Mouse (Mus musculus) midbrain, embryonic 14.5 days (tissue): ENCODE measurements around the gene Ahdc1. TPM values are rescaled to one million over a fixed set of nuclear protein-coding genes. Genes with fewer than 3 reads are reported as not detected.

Experiments used
- ATAC-seq: fragments of 200-750 bp; cut with Nextera tagmentation; 2 replicates; pipeline ENCODE4 v1.8.0; 2017; ENCODE audit warnings: moderate number of reproducible peaks, moderate library complexity; ENCODE audit not compliant: low FRiP score, low TSS enrichment
- DNase-seq: peaks from one replicate; pipeline ENCODE4 v3.0.0-alpha.2; 2015
- H3K27ac ChIP-seq: fragments of 300-500 bp; sonication (generic); replicated peaks from 2 replicates; pipeline ENCODE4 v1.5.1; 2014; ENCODE audit warnings: mild to moderate bottlenecking, low read depth, low read length, moderate library complexity
- H3K27me3 ChIP-seq: fragments of 300-500 bp; sonication (generic); 2 replicates; pipeline ENCODE4 v1.6.1; 2014; ENCODE audit warnings: low read length, control low read depth, mixed read lengths; ENCODE audit not compliant: control insufficient read depth, insufficient read depth
- H3K36me3 ChIP-seq: fragments of 300-500 bp; sonication (generic); 2 replicates; pipeline ENCODE4 v1.6.1; 2014; ENCODE audit warnings: low read length, control low read depth; ENCODE audit not compliant: control insufficient read depth, insufficient read depth
- H3K4me1 ChIP-seq: fragments of 300-500 bp; sonication (generic); 2 replicates; pipeline ENCODE4 v1.6.1; 2014; ENCODE audit warnings: mild to moderate bottlenecking, antibody characterized with exemption, low read length, control low read depth; ENCODE audit not compliant: control insufficient read depth, insufficient read depth
- H3K4me2 ChIP-seq: fragments of 300-500 bp; sonication (generic); 2 replicates; pipeline ENCODE4 v1.6.1; 2014; ENCODE audit warnings: mild to moderate bottlenecking, low read length, moderate library complexity
- H3K4me3 ChIP-seq: fragments of 300-500 bp; sonication (generic); replicated peaks from 2 replicates; pipeline ENCODE4 v1.5.1; 2014; ENCODE audit warnings: low read depth, low read length
- H3K9ac ChIP-seq: fragments of 300-500 bp; sonication (generic); replicated peaks from 2 replicates; pipeline ENCODE4 v1.6.1; 2014; ENCODE audit warnings: mild to moderate bottlenecking, low read length, moderate library complexity
- H3K9me3 ChIP-seq: fragments of 300-500 bp; sonication (generic); 2 replicates; pipeline ENCODE4 v1.6.1; 2016; ENCODE audit warnings: low read length, control low read depth, mixed read lengths; ENCODE audit not compliant: control insufficient read depth
- WGBS: fragments of 180-500 bp; shearing (Covaris S2); extraction: QIAGEN DNeasy Blood & Tissue Kit; methylation state at CpG from one replicate; pipeline ENCODE4 v1.1.7; 2014; 5-methylcytosine and 5-hydroxymethylcytosine counted together
- polyA plus RNA-seq: library from polyadenylated mRNA; unstranded; fragments of >200 nt; fragmentation: Nextera tagmentation; extraction: Ambion mirVana; gene quantifications from 2 replicates; pipeline ENCODE4 v1.2.1, GENCODE M21; 2014

Gene Ahdc1
- polyA plus RNA-seq, 1 experiment from 2014 or later, result 13.0 TPM

DNA sequence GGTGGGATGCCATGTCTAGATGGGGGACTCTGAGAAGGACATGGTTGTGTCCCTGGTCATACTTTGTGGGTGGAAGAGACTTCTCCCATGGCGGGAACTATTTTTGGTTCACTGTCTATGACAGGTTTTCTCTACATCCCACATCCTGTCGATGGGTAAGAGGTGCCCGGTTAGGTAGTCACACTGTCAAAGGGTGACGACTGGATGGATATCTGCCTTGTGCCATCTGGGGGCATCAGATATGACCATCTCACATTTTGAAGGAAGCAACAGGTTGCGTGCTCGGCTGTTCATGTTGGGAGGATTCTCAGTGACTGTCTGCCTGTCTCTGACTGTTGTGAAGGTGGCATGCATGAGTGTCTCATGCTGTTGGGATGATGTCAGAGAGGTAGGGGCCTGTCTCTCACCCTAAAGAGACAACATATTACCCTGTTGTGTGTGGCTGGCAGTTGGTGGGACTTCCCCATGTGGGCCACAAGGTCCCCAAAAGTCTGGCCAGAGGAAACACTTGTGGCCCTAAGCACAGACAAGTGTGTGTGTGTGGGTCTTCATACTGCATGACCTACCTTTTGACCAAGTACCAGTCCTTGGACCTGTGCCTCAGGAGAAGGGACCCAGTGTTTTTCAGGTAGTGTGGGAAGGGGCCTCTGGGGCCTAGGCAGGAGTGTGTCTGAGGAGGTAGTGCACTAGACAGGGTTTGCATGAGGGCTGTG is 39.9 kb downstream of the Ahdc1 start:
- Histone ChIP-seq H3K4me1 (peaks cover 73% of the 10 kb centered on the region), H3K4me2 (no peak overlapping the region), H3K36me3 (peaks cover 9% of the 10 kb centered on the region), H3K4me3 (no peak overlapping the region), H3K9me3 (no peaks in the 10 kb centered on the region), H3K27me3 (no peaks in the 10 kb centered on the region), H3K9ac (no peak overlapping the region; the same call in 1 of the 2 replicates), H3K27ac (peak overlapping the region; percentile 68)
- ATAC-seq (no peak), DNase-seq (no peak)
- WGBS, result 95% methylated on average over 6 of the region's 6 CpGs

- H3K27ac ChIP-seq, result peak overlapping the region; percentile 68
- peaks cover 9% of the 10 kb centered on the region for H3K36me3 ChIP-seq
- DNase-seq, result no peak
- no peaks in the 10 kb centered on the region for H3K9me3 ChIP-seq
- peaks cover 73% of the 10 kb centered on the region for H3K4me1 ChIP-seq
- H3K4me2 ChIP-seq, result 0 out of 2 replicates have a peak overlapping the region, but pooled peaks have one; percentile 1
- ATAC-seq, result no peak
- no peak overlapping the region for H3K4me3 ChIP-seq
- H3K27me3 ChIP-seq, result no peaks in the 10 kb centered on the region
- no peak overlapping the region; the same call in 1 of the 2 replicates for H3K9ac ChIP-seq
- WGBS, result 45% methylated on average over 14 of the region's 14 CpGs
Measured at GRCm38 (mm10) chr4:133051550-133051865, 40.4 kb downstream of the Ahdc1 start.

DNA sequence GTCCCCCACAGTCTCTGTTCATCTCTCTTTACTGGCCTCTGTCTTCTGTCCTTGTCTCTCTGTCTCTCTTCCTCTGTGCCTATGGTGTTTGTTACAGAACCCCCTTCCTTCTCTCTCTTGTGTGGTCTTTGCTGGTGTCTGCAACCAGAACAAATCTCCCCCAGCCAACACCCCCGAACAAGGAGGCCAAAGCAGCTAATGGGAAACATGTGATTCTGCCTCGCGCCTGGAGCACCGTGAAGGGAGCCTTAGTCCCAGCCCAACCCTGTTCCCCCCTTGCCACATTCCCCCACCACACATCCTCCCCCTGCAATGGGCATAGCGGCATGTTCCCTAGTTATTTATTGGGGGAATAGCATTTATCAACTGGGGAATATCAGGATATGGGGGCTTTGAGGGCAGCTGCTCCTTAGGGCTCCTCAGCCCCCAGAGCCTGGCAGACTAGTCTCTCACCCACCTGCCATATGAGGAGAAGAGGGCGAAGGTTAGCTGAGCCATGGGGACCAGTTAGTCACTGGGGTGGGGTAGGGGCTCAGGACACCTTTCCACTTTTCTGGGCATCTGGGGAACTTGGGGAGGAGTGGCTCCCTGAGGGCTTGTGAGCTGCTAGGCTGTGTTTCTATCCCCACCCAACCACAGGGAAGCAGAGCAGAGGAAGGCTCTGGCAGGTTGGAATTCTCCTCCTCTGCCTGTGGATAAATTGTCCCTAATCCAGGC is 41.1 kb downstream of the Ahdc1 start:
- H3K36me3 ChIP-seq, result peaks cover 9% of the 10 kb centered on the region
- H3K9me3 ChIP-seq, result no peaks in the 10 kb centered on the region
- no peak for DNase-seq
- 0 out of 2 replicates have a peak overlapping the region, but pooled peaks have one; percentile 1 for H3K4me2 ChIP-seq
- H3K4me1 ChIP-seq, result peaks cover 67% of the 10 kb centered on the region
- no peaks in the 10 kb centered on the region for H3K27me3 ChIP-seq
- H3K9ac ChIP-seq, result no peak overlapping the region; the same call in 1 of the 2 replicates
- peak overlapping the region; percentile 68 for H3K27ac ChIP-seq
- H3K4me3 ChIP-seq, result no peak overlapping the region
- ATAC-seq, result no peak
- WGBS, result 40% methylated on average over 6 of the region's 6 CpGs

DNA sequence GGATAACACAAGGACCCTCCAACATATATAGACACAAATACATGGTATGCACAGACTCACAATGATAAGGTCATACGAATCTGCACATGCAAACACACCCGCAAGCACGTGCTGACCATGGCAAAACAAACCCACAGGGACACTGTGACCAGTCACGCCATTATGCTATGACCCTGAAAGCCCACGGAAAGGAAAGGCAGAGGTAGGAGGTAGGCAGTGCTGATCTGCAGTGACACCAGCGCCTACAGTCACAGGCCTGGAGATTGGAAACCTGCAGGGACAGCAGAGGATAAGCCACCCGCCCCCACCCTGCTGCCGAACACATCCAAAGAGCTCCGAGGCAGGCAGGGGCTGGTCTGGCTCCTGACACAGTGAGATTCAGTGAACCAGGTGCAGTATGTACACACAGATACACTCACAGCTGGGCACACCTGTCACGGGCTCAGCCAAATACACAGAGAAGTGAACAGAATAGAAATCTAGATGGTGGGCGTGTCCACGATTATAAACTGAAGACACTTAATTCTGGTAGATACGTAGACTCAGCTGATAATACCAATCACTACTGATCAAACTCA is 42.0 kb downstream of the Ahdc1 start:
- Histone ChIP-seq H3K9me3 (no peaks in the 10 kb centered on the region), H3K4me2 (no peak overlapping the region), H3K27ac (peak overlapping the region; percentile 68; the same call in 1 of the 2 replicates), H3K4me3 (no peak overlapping the region), H3K9ac (no peak overlapping the region), H3K4me1 (peaks cover 59% of the 10 kb centered on the region), H3K27me3 (no peaks in the 10 kb centered on the region), H3K36me3 (peaks cover 9% of the 10 kb centered on the region)
- no peak for DNase-seq
- ATAC-seq, result no peak
- 82% methylated on average over 13 of the region's 13 CpGs for WGBS

DNA sequence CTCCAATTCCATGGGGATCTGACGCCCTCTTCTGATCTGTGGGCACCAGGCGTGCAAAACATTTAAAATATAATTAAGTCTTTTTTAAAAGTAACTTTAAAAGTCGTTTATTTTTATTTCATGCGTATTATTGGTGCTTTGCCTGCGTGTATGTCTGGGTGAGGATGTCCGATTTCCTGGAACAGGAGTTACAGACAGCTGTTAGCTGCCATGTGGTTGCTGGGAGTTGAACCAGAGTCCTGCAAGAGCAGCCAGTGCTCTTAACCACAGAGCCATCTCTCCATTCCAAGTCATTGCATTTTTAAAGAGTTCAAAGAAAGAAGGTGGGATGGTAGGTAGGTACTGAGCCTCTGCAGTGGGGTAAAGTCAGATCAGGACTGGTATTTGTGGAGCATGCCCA is 43.5 kb downstream of the Ahdc1 start:
- Histone ChIP-seq H3K9ac (no peak overlapping the region), H3K27ac (no peak overlapping the region), H3K4me3 (no peak overlapping the region), H3K4me2 (no peak overlapping the region), H3K36me3 (peaks cover 9% of the 10 kb centered on the region), H3K4me1 (peaks cover 45% of the 10 kb centered on the region), H3K27me3 (no peaks in the 10 kb centered on the region), H3K9me3 (no peaks in the 10 kb centered on the region)
- DNase-seq (no peak), ATAC-seq (no peak)
- WGBS, result 85% methylated on average over 6 of the region's 6 CpGs

DNA sequence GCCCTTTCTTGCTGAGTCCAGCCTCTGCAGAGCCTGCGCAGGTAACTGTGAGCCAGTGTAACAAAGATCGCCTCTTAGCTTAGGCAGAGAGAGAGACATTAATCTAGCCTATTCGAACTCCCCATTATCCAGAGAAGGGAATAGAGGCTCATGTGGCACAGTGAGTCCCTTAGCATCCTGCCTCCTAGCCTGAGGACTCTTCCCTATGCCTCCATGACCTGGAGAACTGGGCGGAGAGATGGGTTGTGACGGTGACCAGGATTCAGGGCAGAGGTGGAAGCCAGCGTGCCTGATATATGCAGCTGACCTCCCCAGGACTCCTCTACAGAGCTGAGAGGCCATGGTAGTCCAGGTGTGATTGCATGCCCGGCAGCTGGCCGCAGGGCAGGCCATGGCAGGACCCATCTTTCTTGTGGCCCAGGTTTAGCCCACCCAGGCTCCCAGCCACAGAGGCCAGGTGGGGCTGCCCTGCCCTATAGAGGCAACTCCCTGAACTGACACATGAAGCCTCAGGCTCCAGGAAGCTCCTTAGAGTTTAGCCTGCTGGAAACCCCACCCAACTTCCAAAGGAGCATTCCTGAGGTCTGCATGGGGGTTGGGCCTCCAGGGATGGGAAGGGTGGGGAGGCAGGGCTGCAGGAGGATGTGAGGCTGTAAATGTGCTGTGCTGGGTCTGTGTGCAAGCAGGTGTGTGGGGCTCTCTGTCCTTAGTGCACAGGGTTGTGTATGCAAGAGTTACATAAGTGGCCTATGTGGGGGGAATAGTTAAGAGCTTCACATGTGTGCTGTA is 44.3 kb downstream of the Ahdc1 start:
- DNase-seq (no peak), ATAC-seq (no peak; the same call in 1 of the 2 replicates)
- no peak overlapping the region for H3K4me3 ChIP-seq
- no peaks in the 10 kb centered on the region for H3K27me3 ChIP-seq
- 0 out of 2 replicates have a peak overlapping the region, but pooled peaks have one; percentile 20 for H3K27ac ChIP-seq
- peaks cover 37% of the 10 kb centered on the region for H3K4me1 ChIP-seq
- 74% methylated on average over 8 of the region's 8 CpGs for WGBS
- H3K4me2 ChIP-seq, result no peak overlapping the region
- no peaks in the 10 kb centered on the region for H3K9me3 ChIP-seq
- peaks cover 9% of the 10 kb centered on the region for H3K36me3 ChIP-seq
- no peak overlapping the region for H3K9ac ChIP-seq

GRCm38 (mm10) chr4:133056069-133056890 is 45.2 kb downstream of the Ahdc1 start:
- Histone ChIP-seq H3K9me3 (no peaks in the 10 kb centered on the region), H3K4me3 (no peak overlapping the region), H3K36me3 (peaks cover 18% of the 10 kb centered on the region), H3K27ac (0 out of 2 replicates have a peak overlapping the region, but pooled peaks have one; percentile 20), H3K27me3 (no peaks in the 10 kb centered on the region), H3K4me2 (no peak overlapping the region), H3K9ac (no peak overlapping the region), H3K4me1 (peaks cover 30% of the 10 kb centered on the region)
- peak; percentile 72 for ATAC-seq
- 5% methylated on average over 15 of the region's 15 CpGs for WGBS
- DNase-seq, result peak; percentile 77
